Mouse (Mus musculus) stomach, embryonic 14.5 days (tissue): Measurements from ENCODE around the gene Sp7. TPM values are rescaled to one million over a fixed set of nuclear protein-coding genes. Genes with fewer than 3 reads are reported as not detected.

Experiments used
- ATAC-seq: fragments of 200-750 bp; cut with Nextera tagmentation; 2 replicates; pipeline ENCODE4 v1.8.0; 2017; ENCODE audit warnings: low read depth, moderate TSS enrichment; ENCODE audit not compliant: insufficient number of reproducible peaks, insufficient read depth, low FRiP score
- H3K27ac ChIP-seq: fragments of 300-500 bp; sonication (generic); 2 replicates; pipeline ENCODE4 v1.5.1; 2014; ENCODE audit warnings: mild to moderate bottlenecking, low read length, moderate library complexity, mixed read lengths
- H3K27me3 ChIP-seq: fragments of 300-500 bp; sonication (generic); 2 replicates; pipeline ENCODE4 v1.6.1; 2014; ENCODE audit warnings: low read length, control low read depth, mixed read lengths; ENCODE audit not compliant: control insufficient read depth, insufficient read depth
- H3K36me3 ChIP-seq: fragments of 300-500 bp; sonication (generic); 2 replicates; pipeline ENCODE4 v1.6.1; 2014; ENCODE audit warnings: mild to moderate bottlenecking, control low read depth, low read length, moderate library complexity, mixed read lengths; ENCODE audit not compliant: control insufficient read depth, insufficient read depth
- H3K4me1 ChIP-seq: fragments of 300-500 bp; sonication (generic); 2 replicates; pipeline ENCODE4 v1.6.1; 2014; ENCODE audit warnings: low read length, control low read depth, mixed read lengths; ENCODE audit not compliant: control insufficient read depth, insufficient read depth
- H3K4me2 ChIP-seq: fragments of 300-500 bp; sonication (generic); replicated peaks from 2 replicates; pipeline ENCODE4 v1.6.1; 2014; ENCODE audit warnings: low read depth, low read length, control low read depth
- H3K4me3 ChIP-seq: fragments of 300-500 bp; sonication (generic); 2 replicates; pipeline ENCODE4 v1.5.1; 2014; ENCODE audit warnings: low read depth, low read length, control low read depth
- H3K9ac ChIP-seq: fragments of 300-500 bp; sonication (generic); replicated peaks from 2 replicates; pipeline ENCODE4 v1.6.1; 2014; ENCODE audit warnings: low read depth, mild to moderate bottlenecking, control low read depth, low read length, moderate library complexity, mixed read lengths
- H3K9me3 ChIP-seq: fragments of 300-500 bp; sonication (generic); 2 replicates; pipeline ENCODE4 v1.6.1; 2016; ENCODE audit warnings: low read depth, low read length, control low read depth; ENCODE audit not compliant: control insufficient read depth
- WGBS: fragments of 180-500 bp; shearing (Covaris S2); extraction: QIAGEN DNeasy Blood & Tissue Kit; methylation state at CpG from one replicate; pipeline ENCODE4 v1.1.7; 2014; 5-methylcytosine and 5-hydroxymethylcytosine counted together
- polyA plus RNA-seq: library from polyadenylated mRNA; unstranded; fragments of >200 nt; fragmentation: Nextera tagmentation; extraction: Ambion mirVana; gene quantifications from 2 replicates; pipeline ENCODE4 v1.2.1, GENCODE M21; 2014

The Sp7 gene
- polyA plus RNA-seq, 1 experiment from 2014 or later, result 2.0 TPM

GRCm38 (mm10) chr15:102398629-102399028, 31.6 kb upstream of the Sp7 start:
- Histone ChIP-seq H3K4me1 (peaks cover 10% of the 10 kb centered on the region; the same call in 1 of the 2 replicates), H3K27me3 (no peaks in the 10 kb centered on the region), H3K4me2 (peak overlapping the region; percentile 42), H3K9ac (no peak overlapping the region), H3K4me3 (no peak overlapping the region; the same call in 1 of the 2 replicates), H3K27ac (peak overlapping the region; percentile 79; the same call in 1 of the 2 replicates), H3K36me3 (no peaks in the 10 kb centered on the region), H3K9me3 (no peaks in the 10 kb centered on the region)
- no peak for ATAC-seq
- WGBS, result 27% methylated on average over 5 of the region's 5 CpGs

DNA sequence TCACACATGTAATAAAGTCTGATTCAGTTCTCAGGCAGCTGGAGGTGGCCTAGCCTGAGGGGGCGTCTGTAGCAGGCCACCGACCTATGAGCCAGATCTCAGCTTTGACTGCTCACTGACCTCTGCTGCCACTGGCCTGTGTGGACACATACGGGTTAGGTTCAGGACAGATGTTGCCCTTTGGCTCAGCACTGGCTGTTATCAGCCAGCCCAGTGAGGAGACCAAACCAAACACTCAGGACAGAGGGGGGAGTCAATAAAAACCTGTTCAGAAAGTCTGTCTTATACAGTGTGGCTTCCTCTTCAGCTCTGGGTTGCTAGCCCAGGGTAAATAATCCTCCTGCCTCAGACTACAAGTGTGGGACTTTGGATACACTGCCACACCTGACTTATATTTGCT, 28.1 kb upstream of the Sp7 start:
- Histone ChIP-seq H3K4me3 (no peak overlapping the region), H3K4me1 (peaks cover 8% of the 10 kb centered on the region; the same call in 1 of the 2 replicates), H3K36me3 (no peaks in the 10 kb centered on the region), H3K9me3 (no peaks in the 10 kb centered on the region), H3K9ac (no peak overlapping the region), H3K27me3 (no peaks in the 10 kb centered on the region), H3K4me2 (no peak overlapping the region), H3K27ac (peak overlapping the region; percentile 67; the same call in 1 of the 2 replicates)
- WGBS, result 11% methylated on average over 3 of the region's 3 CpGs
- peak; percentile 77 for ATAC-seq

- Histone ChIP-seq H3K4me2 (no peak overlapping the region), H3K27ac (peak overlapping the region; percentile 74), H3K9ac (no peak overlapping the region), H3K4me3 (no peak overlapping the region), H3K27me3 (no peaks in the 10 kb centered on the region), H3K9me3 (no peaks in the 10 kb centered on the region), H3K36me3 (no peaks in the 10 kb centered on the region), H3K4me1 (0 out of 2 replicates have a peak, but pooled peaks cover under 1% of the 10 kb centered on the region)
- ATAC-seq, result no peak
Measured at GRCm38 (mm10) chr15:102393584-102394014, 26.6 kb upstream of the Sp7 start.

- 55% methylated on average over 2 of the region's 2 CpGs for WGBS
- no peak for ATAC-seq
- no peaks in the 10 kb centered on the region for H3K27me3 ChIP-seq
- no peaks in the 10 kb centered on the region for H3K9me3 ChIP-seq
- no peak overlapping the region for H3K4me2 ChIP-seq
- no peaks in the 10 kb centered on the region for H3K36me3 ChIP-seq
- no peak overlapping the region for H3K27ac ChIP-seq
- no peak overlapping the region for H3K4me3 ChIP-seq
- H3K4me1 ChIP-seq, result no peaks in the 10 kb centered on the region
- H3K9ac ChIP-seq, result no peak overlapping the region
Measured at GRCm38 (mm10) chr15:102392520-102392919, 25.5 kb upstream of the Sp7 start.

DNA sequence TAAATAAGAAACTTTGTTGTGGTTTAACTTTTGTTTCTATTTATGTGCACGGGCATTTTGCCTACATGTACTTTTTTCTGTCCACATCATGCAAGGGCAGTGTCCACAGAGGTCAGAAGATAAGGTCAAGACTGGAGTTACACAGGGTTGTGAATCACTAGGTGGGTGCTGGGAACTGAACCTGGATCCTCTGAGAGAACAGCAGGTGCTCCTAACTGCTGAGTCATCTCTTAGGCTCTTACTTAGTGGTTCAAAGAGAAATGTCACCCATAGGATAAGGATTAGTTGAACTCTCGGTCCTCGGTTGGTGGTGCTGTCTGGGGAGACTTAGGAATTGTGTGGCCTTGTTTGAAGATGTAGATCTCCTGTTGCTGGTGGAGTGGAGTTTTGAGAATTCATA, 22.0 kb upstream of the Sp7 start:
- WGBS, result 83% methylated on average over 3 of the region's 3 CpGs
- Histone ChIP-seq H3K27me3 (no peaks in the 10 kb centered on the region), H3K9me3 (no peaks in the 10 kb centered on the region), H3K4me3 (no peak overlapping the region), H3K4me2 (no peak overlapping the region), H3K4me1 (no peaks in the 10 kb centered on the region), H3K36me3 (no peaks in the 10 kb centered on the region), H3K9ac (no peak overlapping the region), H3K27ac (no peak overlapping the region)
- ATAC-seq, result no peak

GRCm38 (mm10) chr15:102386640-102387039, 19.7 kb upstream of the Sp7 start:
- Histone ChIP-seq H3K4me3 (no peak overlapping the region), H3K9ac (no peak overlapping the region), H3K27ac (no peak overlapping the region), H3K9me3 (no peaks in the 10 kb centered on the region), H3K36me3 (no peaks in the 10 kb centered on the region), H3K4me1 (no peaks in the 10 kb centered on the region), H3K27me3 (no peaks in the 10 kb centered on the region), H3K4me2 (no peak overlapping the region)
- no peak for ATAC-seq
- 50% methylated on average over 9 of the region's 9 CpGs for WGBS

DNA sequence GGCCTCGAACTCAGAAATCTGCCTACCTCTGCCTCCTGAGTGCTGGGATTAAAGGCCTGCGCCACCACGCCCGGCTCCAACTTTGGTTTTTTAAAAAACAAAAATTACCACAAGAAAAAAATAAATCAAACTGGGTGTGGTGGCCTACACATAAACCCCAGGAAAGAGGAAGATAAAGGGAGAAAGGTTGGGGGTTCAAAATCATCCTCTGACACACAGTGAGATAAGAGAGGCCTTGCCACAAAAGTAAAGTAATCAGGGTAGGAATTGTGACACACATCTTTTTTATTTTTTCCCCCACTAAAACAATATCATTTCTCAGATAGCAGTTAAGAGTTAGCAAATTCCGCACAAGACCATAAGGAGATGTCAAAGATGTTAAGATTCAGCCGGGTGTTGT, 16.7 kb upstream of the Sp7 start:
- Histone ChIP-seq H3K27ac (no peak overlapping the region), H3K9ac (no peak overlapping the region), H3K36me3 (no peaks in the 10 kb centered on the region), H3K27me3 (no peaks in the 10 kb centered on the region), H3K9me3 (no peaks in the 10 kb centered on the region), H3K4me3 (no peak overlapping the region), H3K4me1 (no peaks in the 10 kb centered on the region), H3K4me2 (no peak overlapping the region)
- WGBS, result 75% methylated on average over 6 of the region's 6 CpGs
- ATAC-seq, result no peak

DNA sequence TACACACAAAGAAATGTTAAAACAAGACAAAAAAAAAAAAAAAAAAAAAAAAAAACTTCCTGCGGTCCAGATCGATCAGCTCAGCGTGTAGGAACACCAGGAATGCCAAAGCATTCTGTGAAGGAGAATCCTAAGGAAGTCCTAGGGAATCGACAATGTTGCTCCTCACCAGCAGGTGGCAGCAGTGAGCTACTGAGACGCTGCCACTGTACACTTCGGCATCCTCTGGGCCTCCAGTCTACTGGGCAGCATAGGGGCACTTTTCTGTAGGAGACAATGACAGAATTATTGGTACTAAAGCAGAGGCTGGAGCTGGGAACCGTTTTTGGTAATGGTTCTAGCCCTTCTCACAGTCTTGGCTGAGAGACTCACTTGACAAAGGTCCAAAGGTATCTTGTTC, 14.6 kb upstream of the Sp7 start:
- Histone ChIP-seq H3K4me2 (no peak overlapping the region), H3K9ac (no peak overlapping the region), H3K4me1 (peaks cover 8% of the 10 kb centered on the region), H3K9me3 (no peaks in the 10 kb centered on the region), H3K36me3 (no peaks in the 10 kb centered on the region), H3K27ac (no peak overlapping the region), H3K27me3 (no peaks in the 10 kb centered on the region), H3K4me3 (no peak overlapping the region)
- peak; percentile 70 for ATAC-seq
- 3% methylated on average over 7 of the region's 7 CpGs for WGBS

DNA sequence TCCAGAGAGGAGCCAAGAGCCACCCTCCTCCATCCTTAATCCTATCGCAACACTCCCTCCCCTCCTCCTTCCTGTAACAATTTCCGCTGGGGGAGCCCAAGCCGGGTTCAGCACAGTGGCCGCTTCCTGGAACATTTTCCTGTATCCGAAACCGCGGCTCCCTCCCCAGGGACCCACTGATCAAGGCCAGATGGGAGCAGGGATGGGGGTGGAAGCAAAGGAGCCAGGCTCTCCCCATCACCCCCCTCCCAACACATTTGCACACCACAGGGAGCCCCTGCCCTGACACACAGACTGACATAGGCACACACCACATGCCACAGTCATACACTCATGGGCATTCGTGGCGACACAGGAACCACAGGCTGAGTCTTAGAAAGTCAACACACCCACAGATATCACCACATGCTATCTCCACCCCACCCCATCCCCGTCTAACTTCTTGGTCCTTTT, 10.9 kb upstream of the Sp7 start:
- no peaks in the 10 kb centered on the region for H3K36me3 ChIP-seq
- H3K4me3 ChIP-seq, result peak overlapping the region; percentile 46; the same call in 1 of the 2 replicates
- peak overlapping the region; percentile 27; the same call in 1 of the 2 replicates for H3K27ac ChIP-seq
- ATAC-seq, result no peak
- H3K4me1 ChIP-seq, result peaks cover 13% of the 10 kb centered on the region
- no peaks in the 10 kb centered on the region for H3K9me3 ChIP-seq
- H3K27me3 ChIP-seq, result no peaks in the 10 kb centered on the region
- H3K9ac ChIP-seq, result no peak overlapping the region
- 15% methylated on average over 10 of the region's 10 CpGs for WGBS
- H3K4me2 ChIP-seq, result peak overlapping the region; percentile 97
